Mouse (Mus musculus) lung, adult 18-20 months (tissue): ENCODE results near the gene Cpt1a.

Experiments
- DNase-seq, 2 experiments: peaks; one replicate each; pipeline ENCODE4 v3.0.0; 2022; ENCODE audit warnings: mixed read lengths in 2 of 2

The Cpt1a gene

DNA sequence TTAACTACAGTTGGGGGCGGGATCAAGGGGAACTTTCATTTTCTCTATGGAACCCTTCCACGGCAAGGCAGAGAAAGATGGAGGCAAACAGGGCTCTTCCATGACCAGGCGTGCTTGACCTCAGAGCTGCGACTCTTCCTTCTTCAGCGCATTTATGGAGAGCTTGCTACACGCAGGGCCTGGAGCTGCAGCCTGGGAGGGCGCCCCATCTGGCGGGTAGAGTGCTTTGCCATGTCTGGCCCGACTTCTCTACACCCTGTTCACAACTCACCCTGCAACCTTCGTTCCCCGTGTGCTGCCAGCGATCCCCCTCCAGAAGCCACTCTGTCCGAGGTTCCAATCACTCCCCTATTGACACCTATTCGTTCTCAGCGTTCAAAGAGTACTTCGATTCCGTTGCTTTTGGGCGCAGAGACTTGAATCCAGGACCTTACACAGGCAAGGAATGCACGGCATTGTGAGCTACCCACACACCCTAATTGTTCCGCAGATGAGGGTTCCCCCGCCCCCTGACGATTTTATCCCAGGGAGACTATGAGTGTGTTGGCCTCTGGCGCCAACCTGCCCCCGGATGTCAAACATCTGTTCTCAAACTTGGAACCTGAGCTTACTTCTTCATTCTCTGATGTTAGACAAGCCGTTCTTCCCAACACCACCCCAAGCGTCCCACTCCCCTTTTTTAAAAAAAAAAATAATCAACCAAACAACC, at the start of gene Cpt1a:
Cpt1a (plus strand) TSS at position 74 of the 709 bp plus-strand sequence.
- peak; percentile 67 to 69 for DNase-seq

DNA sequence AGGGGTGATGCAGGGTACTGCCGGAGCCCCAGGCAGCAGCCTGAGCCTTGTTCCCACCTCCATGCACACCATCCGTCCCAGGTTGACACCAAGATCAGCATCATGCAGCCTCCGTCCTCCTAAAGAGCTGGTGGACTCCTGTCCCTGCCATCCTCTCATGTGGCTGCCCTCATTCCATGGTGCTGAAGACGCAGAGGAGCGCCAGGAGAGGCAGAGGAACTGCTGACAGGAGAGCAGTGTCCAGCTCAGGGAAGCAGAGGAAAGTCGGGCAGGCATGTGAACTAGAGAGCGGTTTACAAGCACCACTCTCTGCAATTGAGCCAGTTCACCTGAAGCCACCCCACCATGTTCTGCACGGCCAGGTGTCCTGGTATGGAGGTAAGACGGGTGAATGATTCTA, 48.8 kb upstream of the Cpt1a start:
- no peak for DNase-seq

DNA sequence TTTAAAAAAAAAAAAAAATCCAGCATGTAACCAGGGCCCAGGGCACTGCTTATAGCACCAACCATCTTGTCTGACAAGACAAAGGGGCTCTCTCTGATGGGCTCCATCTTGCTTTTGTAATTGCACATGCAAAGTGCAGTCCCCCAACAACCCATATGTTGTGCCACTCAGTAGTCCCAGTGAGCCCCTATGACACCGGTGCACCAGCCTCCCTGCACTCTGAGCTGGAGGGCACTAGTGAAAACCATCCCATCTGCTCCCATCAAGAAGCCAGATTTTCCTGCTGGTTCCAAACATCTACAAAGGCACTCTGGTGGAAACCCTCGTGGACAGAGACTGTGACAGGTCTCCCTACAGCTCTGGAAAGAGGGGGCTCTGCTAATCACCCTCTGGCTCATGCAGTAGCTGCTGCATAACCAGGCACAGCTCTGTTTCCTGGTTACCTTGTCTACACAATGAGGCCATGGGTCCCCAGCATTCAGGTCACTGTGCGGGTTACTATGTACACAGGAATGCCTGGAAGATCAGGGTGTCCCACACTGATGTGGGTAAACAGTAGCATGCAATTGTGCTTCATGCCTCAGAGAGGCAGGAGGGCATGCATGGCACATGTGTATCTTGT, 46.3 kb upstream of the Cpt1a start:
- DNase-seq = peak in 1 of 2 experiments; percentile 10

DNA sequence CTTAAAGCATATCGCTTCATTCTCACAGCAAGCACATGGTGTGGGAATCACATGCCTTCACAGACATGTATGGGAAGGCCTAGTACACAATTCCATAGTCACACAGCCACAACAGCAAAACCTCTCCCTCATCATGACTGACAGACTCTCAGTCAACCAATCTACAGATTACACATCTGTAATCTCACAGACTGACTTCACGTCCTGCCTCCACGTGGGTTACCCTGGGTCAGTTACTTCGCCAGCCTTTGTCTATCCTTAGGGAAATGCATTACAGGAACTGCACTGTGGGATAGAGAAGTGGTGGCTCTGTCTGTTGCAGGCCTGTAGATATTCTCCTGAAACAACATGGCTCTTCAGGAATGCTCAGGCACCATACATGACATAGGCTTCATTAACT, 40.2 kb upstream of the Cpt1a start:
- DNase-seq = no peak

DNA sequence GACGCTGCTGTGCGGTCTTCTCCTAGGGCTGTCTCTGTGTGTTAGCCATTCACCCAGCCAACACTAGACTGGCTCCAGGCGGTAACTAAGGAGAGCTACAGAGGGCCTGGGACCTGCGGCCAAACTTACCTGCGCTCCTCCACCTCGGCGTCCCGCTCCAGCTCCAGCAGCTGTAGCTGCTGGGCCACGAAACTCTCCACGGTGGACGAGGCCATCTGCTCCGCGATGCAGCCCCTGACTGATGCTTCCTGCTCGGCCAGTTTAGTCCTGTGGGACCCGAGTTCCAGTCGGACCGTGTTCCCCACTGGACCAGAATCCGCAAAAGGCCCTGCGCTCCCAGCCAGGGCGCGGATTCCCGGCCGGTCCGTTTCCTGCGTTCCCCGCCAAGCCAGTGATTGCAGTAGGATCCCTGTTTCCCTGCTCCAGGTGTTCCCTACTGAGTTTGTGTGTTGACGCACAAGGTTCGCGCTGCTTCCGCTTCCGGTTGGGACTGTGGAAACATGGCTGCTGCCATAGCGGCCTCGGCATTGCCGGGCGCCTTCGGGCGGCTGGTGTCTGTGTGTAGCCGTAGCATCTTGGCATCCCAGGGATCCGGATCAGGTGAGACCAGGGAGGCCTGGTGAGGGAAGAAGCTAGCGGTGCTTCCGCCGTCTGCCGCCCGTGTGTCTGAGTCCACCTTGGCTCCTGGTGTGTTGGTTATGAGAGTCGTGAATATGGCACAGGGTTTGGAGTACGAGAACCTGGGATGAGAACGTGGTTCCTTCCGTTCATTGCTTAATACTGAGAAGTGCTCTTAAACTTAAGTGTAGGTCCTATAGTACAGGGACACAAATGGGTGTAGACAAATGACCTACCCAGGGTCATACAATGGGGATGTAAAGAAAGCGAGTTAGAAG, 39.3 kb upstream of the Cpt1a start, which contains the start of the genes Mrpl21 and Ighmbp2:
Mrpl21 (plus strand) TSS at position 330 of the 896 bp plus-strand sequence.
Ighmbp2 (minus strand) TSS at position 446 of the 896 bp plus-strand sequence.
- peak; percentile 88 to 89 for DNase-seq

DNA sequence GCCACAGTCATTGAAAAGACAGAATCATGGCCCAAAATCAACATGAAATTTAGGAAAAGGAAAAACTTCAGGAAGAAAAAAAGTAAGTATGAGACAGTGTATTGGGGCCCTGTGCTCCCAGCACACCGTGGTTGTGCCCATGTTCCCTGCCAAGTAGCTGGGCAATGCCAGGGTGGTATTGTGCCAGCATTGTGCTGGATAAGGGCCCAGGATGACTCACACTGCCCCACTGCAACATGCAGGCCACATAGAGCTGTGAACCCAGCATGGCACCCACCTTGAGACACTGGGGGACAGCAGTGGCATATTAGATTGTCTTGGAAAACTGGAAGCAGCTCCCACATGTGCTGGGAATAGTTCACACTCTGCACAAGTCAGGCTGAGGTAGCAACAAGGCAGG, 33.1 kb upstream of the Cpt1a start:
- DNase-seq = no peak

DNA sequence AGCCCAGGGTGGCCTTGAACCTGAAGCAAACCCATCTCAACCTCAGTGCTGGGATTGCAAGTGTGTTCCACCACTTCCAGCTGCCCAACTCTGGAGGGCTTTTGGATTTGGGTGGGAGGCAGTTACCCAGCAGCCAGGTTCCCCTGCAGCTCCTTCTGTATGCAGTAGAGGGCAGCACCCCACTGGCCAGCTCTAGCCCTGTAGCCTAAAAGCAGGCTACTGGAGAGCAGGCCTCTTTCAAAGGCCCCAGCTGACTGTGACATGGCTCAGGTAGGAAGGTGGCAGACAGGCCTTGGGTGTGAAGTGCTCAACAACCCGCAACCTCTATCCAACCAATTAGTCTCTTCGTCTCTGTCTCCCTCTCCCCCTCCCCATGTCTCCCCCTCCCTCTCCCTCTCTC, 30.1 kb upstream of the Cpt1a start:
- DNase-seq = peak; percentile 38 to 53

DNA sequence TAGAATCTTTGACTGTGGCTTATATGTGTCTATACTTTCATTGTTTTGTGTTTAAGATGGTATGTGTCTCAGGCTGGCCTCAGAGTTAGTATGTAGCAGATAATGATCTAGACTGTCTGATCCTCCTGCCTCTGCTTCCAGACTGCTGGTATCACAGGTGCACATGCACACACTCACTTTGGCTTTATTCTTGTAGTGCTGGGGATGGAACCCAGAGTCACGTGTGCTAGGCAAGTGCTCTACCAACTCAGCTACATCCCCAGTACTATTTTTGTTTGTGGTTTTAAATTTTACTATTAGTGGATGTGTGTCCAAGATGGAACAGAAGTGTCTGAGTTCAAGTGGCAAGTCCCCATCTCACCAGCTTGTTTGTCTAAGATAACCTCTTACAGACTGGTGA, 29.1 kb upstream of the Cpt1a start:
- DNase-seq = no peak

DNA sequence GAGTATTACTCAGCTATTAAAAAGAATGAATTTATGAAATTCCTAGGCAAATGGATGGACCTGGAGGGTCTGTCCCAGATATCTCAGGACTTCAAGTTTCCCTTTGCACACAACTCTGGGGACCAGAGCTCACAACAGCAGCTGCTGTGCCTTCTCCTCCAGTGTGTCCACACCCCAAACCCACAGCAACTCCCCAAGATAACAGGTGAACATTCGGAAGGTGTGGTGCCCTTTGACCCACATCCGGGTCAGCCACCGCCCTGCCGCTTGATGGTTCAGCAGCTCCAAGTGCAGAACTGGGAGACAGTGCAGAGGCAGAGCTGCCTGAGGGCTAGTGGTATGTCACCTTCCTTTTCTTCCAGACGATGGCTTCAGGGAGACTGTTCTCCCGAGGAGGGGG, 26.9 kb upstream of the Cpt1a start:
- no peak for DNase-seq

DNA sequence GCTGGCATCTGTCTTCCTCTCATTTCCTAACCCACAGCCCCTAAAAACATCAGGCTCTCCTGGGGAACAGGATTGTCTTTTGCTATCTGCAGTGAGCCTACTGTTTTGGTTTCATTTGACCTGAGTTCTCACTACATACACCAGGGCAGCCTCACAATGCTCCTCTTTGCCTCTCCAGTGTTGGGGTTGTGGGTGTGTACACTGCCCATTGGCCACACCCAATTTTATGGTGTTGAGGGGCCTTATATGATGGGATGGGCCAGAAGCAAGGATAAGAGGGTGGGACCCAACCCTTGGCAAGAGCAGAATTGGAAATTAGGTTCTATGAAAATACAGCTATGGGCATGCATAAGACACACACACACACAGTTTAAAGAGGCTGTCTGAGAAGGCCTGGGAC, 25.1 kb upstream of the Cpt1a start:
- no peak for DNase-seq

DNA sequence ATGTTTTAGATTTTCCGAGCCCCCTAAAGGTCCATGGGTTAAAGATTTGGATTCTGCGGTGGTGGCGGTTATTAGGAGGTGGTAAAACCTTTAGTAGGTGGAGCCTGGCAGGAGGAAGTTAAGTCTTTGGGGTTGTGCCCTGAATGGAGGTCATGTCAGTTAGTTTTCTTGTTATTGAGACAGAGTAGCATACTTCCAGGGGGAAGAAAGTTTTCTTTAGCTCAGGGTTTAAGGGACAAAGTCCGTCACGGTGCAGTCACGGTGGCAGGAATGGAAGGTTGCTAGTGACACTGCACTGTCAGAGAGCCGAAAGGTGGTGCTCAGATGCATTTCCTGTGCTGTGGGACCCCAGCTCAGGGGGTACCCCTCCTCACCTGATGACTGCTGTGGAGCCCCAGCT, 24.4 kb upstream of the Cpt1a start:
- DNase-seq = no peak

DNA sequence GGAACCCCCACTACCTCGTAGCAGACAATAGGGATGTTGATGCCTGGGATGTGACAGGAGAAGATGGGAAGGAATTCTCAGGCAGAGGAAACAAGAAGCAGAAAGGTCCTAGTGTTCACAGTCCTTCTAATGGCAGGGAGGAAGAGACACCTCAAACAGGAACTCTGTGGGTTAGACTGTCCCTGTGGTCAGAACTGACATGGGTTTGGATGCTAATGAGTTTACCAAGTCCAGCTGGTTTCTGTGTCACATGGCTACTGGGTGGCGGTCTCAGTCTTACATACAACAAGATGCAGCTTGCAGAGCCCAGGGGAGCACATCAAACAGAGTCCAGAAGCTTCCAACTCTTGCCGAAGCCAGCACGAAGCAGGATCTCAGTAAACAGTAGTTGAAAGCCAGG, 18.1 kb upstream of the Cpt1a start:
- no peak for DNase-seq

DNA sequence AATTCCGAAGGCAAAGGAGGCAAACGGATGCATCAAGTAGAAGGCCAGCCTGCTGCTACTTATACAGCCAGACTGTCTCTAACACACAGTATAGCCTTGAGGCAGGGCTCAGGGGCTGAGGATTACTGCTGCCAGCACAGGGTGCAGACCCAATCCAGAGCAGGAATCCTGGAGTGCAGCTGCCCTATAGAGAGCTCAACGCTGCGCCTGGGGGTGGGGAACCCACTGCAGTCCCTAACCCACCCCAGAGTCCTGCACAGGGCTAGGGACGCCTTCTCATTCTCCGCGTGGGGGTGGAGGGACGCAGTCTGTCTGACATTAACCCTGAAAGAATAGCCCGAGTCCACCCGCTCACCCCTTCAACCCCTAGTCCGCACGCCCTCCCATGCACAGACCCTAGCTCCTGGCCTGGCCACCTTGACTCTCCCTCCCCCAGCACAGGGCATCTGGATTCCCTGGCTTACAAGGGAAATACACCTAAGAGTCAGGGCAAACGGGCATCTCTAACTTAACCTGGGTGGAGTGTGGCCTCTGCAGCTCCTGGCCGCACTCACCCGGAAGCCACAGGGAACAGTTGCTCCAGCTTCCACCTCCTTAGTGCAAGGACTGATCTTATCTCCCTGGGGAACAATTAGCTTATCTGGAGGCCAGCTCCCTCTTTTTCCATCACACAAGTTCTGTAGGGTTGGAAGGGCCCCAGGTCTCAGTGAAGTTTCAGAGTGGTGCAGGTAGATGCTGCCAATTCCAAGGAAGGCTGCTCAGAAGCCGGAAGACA, 14.8 kb upstream of the Cpt1a start:
- no peak for DNase-seq

DNA sequence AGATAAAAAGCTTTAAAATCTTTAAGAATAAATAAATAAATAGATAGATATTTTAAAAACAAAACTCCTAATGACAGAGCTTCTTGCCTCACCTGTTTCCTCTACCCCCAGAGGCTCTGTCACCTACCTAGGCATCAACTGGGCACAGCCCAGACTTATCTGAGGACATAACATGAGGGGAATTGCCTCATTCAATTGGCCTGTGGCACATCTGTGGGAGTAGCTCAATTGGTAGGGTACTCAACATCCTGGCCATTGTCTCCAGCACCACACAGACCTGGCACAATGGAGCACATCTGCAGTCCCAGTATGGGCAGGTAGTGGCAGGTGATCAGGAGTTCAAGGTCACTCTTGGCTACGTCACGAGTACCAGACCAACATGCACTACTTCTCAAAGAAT, 2.8 kb upstream of the Cpt1a start:
- no peak for DNase-seq

DNA sequence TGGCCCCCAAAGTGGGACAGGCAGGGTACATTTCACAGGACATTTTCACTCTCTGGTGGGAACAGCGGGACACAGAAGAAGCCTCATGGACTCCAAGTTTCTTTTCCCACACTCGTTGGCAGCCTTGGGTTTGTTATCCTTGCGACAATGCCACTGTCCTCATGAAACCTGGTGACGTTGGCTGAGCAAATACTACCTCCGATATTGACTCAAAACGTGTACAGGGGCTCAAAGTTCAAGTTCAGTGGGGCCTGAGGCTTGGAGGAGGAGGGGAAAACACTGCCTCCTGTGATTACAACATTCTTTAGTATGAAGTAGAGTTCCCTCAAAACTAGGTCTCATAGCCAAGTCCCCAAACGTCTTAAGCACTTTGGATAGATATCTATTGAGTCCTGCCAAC, 2.0 kb upstream of the Cpt1a start:
- peak in 1 of 2 experiments; percentile 47 for DNase-seq

DNA sequence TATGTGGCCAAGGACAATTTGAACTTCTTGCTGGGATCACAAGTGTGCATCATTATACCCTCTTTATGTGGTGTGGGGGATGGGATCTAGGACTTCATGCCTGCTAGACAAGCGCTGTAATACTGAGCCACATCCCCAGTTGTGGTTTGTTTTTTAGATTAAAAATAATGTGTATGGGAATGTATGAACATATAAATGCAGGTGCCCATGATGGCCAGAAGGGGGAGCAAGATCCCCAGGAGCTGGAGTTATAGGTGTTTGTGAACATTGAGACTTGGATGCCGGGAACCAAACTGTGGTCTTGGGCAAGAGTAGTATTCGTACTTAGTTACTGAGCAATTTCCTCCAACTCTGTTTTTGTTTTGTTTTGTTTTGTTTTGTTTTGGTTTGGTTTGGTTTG, 1.3 kb upstream of the Cpt1a start:
- no peak for DNase-seq

DNA sequence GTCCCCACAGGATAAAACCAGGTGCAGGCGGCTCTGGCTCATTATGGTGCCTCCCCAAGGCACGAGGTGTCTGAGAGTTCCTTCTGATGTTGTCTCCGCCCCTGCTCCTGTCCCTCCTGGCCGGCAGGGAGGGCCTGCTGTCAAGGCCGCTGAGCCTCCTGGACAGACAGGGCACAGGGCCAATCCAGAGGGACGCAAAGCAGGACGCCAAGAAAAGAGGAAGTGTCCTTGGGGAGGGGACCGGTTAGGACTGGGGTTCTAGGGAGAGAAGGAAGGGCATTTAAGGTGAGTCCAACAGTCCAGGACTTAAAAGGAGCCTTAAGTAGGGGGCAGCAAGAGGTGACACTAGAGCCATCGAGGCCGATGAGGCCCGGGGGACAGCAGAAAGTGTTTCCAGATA, 517 bp upstream of the Cpt1a start:
- peak; percentile 88 to 92 for DNase-seq

DNA sequence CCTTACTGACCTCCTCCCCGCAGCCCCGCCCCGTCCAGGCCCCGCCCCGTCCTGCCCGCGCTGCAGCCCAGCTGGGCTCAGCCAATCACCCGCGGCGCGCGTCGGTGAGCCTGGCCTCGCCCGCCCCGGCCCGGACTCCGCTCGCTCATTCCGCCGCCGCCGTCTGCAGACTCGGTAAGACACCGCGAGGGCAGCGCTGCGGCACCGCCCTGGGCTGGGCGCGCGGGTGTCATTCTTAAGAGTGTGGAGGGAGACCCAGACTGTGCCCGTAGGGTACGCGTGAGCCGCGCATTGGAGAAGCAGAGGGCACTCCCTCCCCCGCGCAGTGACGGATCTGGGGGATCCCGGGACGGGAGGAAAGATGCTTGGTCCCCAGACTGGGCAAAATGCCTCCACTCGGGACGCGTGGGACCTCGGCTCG, 1.1 kb downstream of the Cpt1a start:
- peak; percentile 90 to 92 for DNase-seq

DNA sequence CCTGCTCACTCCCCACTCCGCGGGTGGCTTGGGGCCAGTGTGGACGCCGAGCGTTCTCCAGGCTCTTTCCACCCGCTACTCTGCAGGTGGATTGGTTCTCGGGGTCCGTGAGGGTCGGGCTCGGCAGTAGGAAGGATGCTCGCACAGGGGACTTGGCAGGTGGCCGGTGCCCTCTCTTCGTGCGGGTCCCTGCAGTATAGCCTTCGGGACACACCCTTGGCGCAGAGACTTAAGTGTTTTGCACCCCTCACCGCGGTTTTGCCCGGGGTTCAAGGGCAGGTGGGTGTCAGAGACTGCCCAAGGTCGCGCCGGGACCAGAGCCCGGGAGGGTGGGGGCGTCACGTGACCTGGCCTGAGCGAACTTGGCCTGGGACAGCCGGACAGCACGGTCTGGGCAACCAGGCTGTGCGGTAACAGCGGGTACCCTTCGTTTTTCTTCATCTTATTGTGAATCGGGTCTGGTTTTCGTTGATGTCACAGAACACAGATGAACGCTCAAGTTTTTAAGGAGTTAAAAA, 1.7 kb downstream of the Cpt1a start:
- DNase-seq = peak; percentile 79 to 85

DNA sequence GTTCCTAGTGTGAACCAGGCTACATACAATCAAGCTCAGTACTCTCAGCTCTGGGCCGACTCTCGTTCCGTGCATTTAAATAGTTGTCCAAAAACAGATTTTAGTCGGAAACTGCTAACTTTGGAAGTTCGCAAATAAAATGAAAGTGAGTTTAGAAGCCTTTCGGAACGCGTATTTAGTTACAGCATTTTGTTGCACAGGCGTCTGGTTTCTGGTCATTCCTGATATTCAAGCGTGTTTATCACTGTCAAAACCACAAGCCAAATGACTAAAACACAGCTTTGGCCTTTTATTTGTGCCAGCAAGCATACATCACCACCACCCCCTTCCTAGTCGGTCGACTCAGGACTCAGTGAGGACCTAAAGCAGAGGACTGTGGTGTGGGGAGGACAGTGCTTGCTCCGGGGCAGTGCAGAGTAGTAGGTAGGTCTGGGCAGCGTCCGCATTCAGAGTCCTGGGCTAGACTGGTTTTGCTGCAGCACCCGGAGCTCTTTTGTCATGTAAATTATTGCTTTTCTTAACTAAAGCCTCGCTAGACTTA, 2.2 kb downstream of the Cpt1a start:
- peak; percentile 34 to 35 for DNase-seq

DNA sequence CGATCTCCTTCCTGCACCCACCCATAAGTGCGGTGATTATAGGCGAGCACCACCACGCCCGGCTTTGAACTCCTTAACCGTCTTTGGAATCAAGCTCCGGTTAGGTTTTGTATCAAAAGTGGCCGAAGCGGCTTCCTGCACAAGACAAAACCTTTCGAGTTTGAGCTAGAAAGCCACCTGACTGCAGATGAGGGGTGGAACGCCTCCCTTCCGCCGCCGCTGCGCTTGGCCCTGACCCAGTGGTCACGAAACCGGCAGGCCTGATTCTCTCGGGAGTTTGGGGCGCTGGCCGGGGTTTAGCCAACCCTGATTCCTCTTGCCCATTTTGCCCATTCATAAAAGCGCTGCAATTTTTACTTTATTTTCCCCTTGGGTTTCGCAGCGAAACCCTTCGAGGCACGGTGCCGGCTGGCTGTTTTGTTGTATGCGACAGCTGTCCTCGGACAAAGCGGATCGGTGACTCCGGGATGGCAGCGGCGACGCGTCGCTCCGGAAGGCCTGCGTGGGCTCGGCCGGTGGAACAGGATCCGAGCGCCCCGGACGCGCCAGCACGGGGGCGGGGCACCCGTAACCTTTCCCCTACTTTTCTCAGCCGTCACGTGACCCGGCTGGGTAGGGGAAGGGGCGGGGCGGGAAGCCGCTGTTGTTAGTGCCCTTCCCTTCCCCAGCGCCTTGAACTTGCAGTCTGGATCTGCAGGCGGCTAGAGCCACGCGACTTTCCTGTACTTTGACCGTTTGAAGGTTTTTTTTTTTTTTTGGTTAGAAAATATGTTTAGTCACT, 3.0 kb downstream of the Cpt1a start:
- peak; percentile 95 to 97 for DNase-seq
